Mouse (Mus musculus) right cerebral cortex, postnatal 4 days (tissue): Measurements from ENCODE around the gene Ppan.

Experiments used
- DNase-seq: peaks from one replicate; pipeline ENCODE4 v3.0.0-alpha.2; 2022

Ppan gene

GRCm38 (mm10) chr9:20887704-20888385 is at the start of gene Ppan:
TSS of gene Ppan (plus strand) at chr9:20888175.
- peak; percentile 94 for DNase-seq

GRCm38 (mm10) chr9:20838931-20839330 is 49.0 kb upstream of the Ppan start:
- DNase-seq = no peak

- no peak for DNase-seq
Observed at GRCm38 (mm10) chr9:20842211-20842610, 45.8 kb upstream of the Ppan start.

- DNase-seq = no peak
Observed at GRCm38 (mm10) chr9:20842670-20843069, 45.3 kb upstream of the Ppan start.

GRCm38 (mm10) chr9:20850179-20850578 is 37.8 kb upstream of the Ppan start:
- no peak for DNase-seq

- DNase-seq = no peak
Observed at GRCm38 (mm10) chr9:20857131-20857530, 30.8 kb upstream of the Ppan start.

- DNase-seq = no peak
Observed at GRCm38 (mm10) chr9:20859926-20860325, 28.0 kb upstream of the Ppan start.

- peak; percentile 39 for DNase-seq
Observed at GRCm38 (mm10) chr9:20861821-20862220, 26.2 kb upstream of the Ppan start.

- no peak for DNase-seq
Observed at GRCm38 (mm10) chr9:20862225-20862624, 25.8 kb upstream of the Ppan start.

- no peak for DNase-seq
Observed at GRCm38 (mm10) chr9:20866879-20867278, 21.1 kb upstream of the Ppan start.

- DNase-seq = peak; percentile 68
Observed at GRCm38 (mm10) chr9:20868448-20869001, 19.4 kb upstream of the Ppan start, which contains the start of gene A230050P20Rik. TSS of gene A230050P20Rik (plus strand) at chr9:20868642.

GRCm38 (mm10) chr9:20869246-20869645 is 18.7 kb upstream of the Ppan start:
- no peak for DNase-seq

GRCm38 (mm10) chr9:20870211-20871173 is 17.5 kb upstream of the Ppan start:
- no peak for DNase-seq

GRCm38 (mm10) chr9:20872991-20873390 is 15.0 kb upstream of the Ppan start:
- DNase-seq = no peak

GRCm38 (mm10) chr9:20873521-20873920 is 14.5 kb upstream of the Ppan start:
- DNase-seq = no peak

- DNase-seq = no peak
Observed at GRCm38 (mm10) chr9:20875021-20875790, 12.8 kb upstream of the Ppan start.

GRCm38 (mm10) chr9:20876318-20877117 is 11.5 kb upstream of the Ppan start:
- no peak for DNase-seq

GRCm38 (mm10) chr9:20877118-20878040 is 10.6 kb upstream of the Ppan start:
- no peak for DNase-seq

GRCm38 (mm10) chr9:20878041-20878709 is 9.8 kb upstream of the Ppan start:
- peak; percentile 99 for DNase-seq

GRCm38 (mm10) chr9:20878710-20879065 is 9.3 kb upstream of the Ppan start:
- DNase-seq = peak; percentile 52
